Mouse (Mus musculus) midbrain, embryonic 15.5 days (tissue): ENCODE data around the gene Rmnd5a. TPM values are rescaled to one million over a fixed set of nuclear protein-coding genes. Genes with fewer than 3 reads are reported as not detected.

Experiments
- ATAC-seq: fragments of 200-750 bp; cut with Nextera tagmentation; replicated peaks from 2 replicates; pipeline ENCODE4 v1.8.0; 2017; ENCODE audit warnings: moderate TSS enrichment
- H3K27ac ChIP-seq: fragments of 300-500 bp; sonication (generic); 2 replicates; pipeline ENCODE4 v1.5.1; 2015; ENCODE audit warnings: mild to moderate bottlenecking, inconsistent platforms
- H3K27me3 ChIP-seq: fragments of 300-500 bp; sonication (generic); replicated peaks from 2 replicates; pipeline ENCODE4 v1.6.1; 2015; ENCODE audit warnings: inconsistent platforms
- H3K36me3 ChIP-seq: fragments of 300-500 bp; sonication (generic); replicated peaks from 2 replicates; pipeline ENCODE4 v1.6.1; 2015; ENCODE audit warnings: inconsistent platforms
- H3K4me1 ChIP-seq: fragments of 300-500 bp; sonication (generic); 2 replicates; pipeline ENCODE4 v1.6.1; 2015; ENCODE audit warnings: inconsistent platforms
- H3K4me2 ChIP-seq: fragments of 300-500 bp; sonication (generic); 2 replicates; pipeline ENCODE4 v1.6.1; 2015; ENCODE audit warnings: inconsistent platforms, mild to moderate bottlenecking, moderate library complexity
- H3K4me3 ChIP-seq: fragments of 300-500 bp; sonication (generic); 2 replicates; pipeline ENCODE4 v1.5.1; 2015; ENCODE audit warnings: mild to moderate bottlenecking, inconsistent platforms
- H3K9ac ChIP-seq: fragments of 300-500 bp; sonication (generic); 2 replicates; pipeline ENCODE4 v1.6.1; 2015; ENCODE audit warnings: mild to moderate bottlenecking, inconsistent platforms
- H3K9me3 ChIP-seq: fragments of 300-500 bp; sonication (generic); 2 replicates; pipeline ENCODE4 v1.6.1; 2016; ENCODE audit warnings: inconsistent platforms
- WGBS: fragments of 180-500 bp; shearing (Covaris S2); methylation state at CpG from one replicate; pipeline ENCODE4 v1.1.7; 2015; ENCODE audit warnings: mixed read lengths; 5-methylcytosine and 5-hydroxymethylcytosine counted together
- polyA plus RNA-seq: library from polyadenylated mRNA; unstranded; fragments of >200 nt; fragmentation: Nextera tagmentation; extraction: Ambion mirVana; gene quantifications from 2 replicates; pipeline ENCODE4 v1.2.1, GENCODE M21; 2015

Gene Rmnd5a
- polyA plus RNA-seq, 1 experiment from 2014 or later, result 9.3 TPM

DNA sequence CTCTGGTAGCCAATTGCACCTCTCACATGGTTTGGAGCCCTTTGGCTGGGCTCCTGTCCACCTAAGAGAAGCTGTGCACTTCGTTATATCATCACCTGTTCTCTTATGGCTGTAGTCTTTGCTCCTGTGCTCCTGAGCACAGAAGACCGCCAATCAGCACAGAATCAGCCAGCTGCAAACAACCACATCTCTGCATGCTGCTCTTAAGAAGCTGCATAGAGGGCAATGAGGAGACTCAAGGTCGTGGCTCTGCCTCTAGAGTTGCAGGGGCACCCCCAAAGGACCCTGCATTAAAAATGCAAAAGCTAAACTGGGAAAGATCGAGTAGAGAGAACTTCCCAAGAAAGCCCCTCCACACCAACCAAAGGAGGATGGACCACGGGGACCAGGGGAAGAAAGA lies 79.7 kb downstream of the Rmnd5a start:
- Histone ChIP-seq H3K9ac (no peak overlapping the region), H3K4me2 (no peak overlapping the region), H3K9me3 (no peaks in the 10 kb centered on the region), H3K4me1 (no peaks in the 10 kb centered on the region), H3K27me3 (no peaks in the 10 kb centered on the region), H3K4me3 (no peak overlapping the region), H3K36me3 (no peaks in the 10 kb centered on the region), H3K27ac (no peak overlapping the region)
- ATAC-seq, result no peak
- WGBS, result 62% methylated on average over 5 of the region's 5 CpGs

DNA sequence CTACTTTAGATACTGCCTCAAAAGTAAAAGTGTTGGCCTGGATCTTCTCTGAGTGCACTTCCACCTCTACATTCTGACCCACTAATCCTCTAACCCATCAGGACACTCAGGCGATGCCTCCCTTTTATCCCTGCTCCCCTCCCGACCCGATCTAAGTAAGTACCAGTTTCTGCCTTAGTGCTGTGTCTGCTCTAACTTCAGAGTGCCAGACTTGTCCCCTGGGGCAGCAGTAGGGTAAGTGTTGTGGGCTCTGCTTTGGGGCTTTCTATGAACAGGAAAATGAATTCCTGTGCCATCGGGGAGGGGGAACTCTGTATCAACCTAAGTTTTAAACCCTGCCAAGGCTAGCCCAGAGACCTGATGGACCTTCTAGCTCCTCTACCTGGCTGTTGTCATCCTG lies 80.2 kb downstream of the Rmnd5a start:
- 84% methylated on average over 4 of the region's 4 CpGs for whole genome bisulfite sequencing

DNA sequence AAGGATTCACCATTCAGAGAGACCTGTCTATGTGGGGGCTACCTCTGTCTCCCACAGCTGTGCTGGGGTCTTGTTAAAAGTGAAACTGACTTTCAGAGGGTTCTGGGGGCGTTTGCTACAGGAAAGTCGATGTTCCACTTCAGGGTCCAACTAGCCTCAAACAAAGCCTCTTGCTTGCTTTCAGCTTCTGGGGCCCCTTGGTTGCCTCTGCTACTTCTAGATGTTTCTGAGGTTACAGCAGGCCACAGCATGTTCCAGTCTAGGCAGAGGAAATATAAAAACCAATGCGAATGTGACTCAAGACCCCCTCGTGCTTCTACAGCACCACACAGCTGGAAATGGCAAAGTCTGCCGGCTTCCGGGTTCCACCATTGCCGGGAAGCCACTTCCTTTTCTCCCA lies 82.9 kb downstream of the Rmnd5a start:
- Histone ChIP-seq H3K36me3 (no peaks in the 10 kb centered on the region), H3K4me1 (no peaks in the 10 kb centered on the region), H3K27ac (no peak overlapping the region), H3K9me3 (no peaks in the 10 kb centered on the region), H3K27me3 (no peaks in the 10 kb centered on the region), H3K4me2 (no peak overlapping the region), H3K4me3 (no peak overlapping the region), H3K9ac (no peak overlapping the region)
- 93% methylated on average over 7 of the region's 7 CpGs for WGBS
- ATAC-seq, result no peak

More for the DNA sequence above, 80.2 kb downstream of the Rmnd5a start:
- Histone ChIP-seq H3K27me3 (no peaks in the 10 kb centered on the region), H3K4me2 (no peak overlapping the region), H3K9ac (no peak overlapping the region), H3K4me1 (no peaks in the 10 kb centered on the region), H3K27ac (no peak overlapping the region), H3K4me3 (no peak overlapping the region), H3K9me3 (no peaks in the 10 kb centered on the region), H3K36me3 (no peaks in the 10 kb centered on the region)
- ATAC-seq, result no peak

DNA sequence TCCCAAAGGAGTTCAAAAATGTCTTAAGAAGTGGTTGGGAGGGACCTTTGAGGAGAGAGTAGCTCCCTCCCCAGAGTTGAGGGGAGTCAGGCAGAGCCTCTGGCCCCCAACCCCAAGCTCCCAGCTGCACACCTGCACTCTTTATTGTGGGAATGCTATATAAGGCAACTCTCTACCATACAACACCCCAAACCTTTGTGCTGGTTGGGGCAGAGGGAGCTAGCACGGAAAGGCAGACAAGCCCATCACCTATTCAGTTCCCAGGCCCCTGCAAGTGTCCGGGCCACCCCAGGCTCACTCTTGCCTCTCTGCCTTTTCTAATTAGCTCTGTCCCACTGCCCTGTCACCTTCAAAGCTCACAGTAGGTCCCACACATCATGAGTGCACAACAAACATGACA lies 86.7 kb downstream of the Rmnd5a start:
- H3K9me3 ChIP-seq, result no peaks in the 10 kb centered on the region

DNA sequence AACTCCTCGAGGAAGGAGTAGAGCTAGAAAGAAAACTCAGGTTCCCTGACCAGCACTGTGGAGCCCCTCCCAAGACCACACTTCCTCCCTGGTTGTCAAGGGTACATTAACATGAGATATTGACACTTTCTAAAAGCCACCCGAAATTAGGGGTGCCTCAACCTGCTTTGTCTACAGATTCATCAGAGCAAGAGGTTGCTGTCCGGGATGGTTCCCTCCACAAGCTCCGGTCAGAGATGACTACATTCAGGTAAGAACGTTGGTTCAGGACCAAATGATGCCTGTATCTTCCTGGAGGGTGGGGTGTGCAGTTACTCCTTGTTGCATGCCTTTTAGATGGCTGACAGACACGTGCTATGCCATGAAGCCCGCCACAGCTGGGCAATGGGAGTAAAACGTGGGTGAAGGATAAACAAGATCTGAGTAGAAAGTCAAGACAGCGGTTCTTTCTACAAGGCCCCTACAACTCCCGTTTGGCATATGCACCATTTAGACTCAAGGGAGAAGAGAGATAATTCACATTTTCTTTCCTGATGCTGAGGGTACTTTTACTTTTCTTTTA lies 87.5 kb downstream of the Rmnd5a start:
- no peaks in the 10 kb centered on the region for H3K36me3 ChIP-seq
- no peaks in the 10 kb centered on the region for H3K4me1 ChIP-seq
- WGBS, result 84% methylated on average over 10 of the region's 10 CpGs
- H3K27ac ChIP-seq, result no peak overlapping the region
- H3K9me3 ChIP-seq, result no peaks in the 10 kb centered on the region
- H3K9ac ChIP-seq, result no peak overlapping the region
- no peak overlapping the region for H3K4me3 ChIP-seq
- no peak for ATAC-seq
- no peak overlapping the region for H3K4me2 ChIP-seq
- no peaks in the 10 kb centered on the region for H3K27me3 ChIP-seq

More for the DNA sequence above, 86.7 kb downstream of the Rmnd5a start:
- Histone ChIP-seq H3K36me3 (no peaks in the 10 kb centered on the region), H3K27me3 (no peaks in the 10 kb centered on the region), H3K4me2 (no peak overlapping the region), H3K4me3 (no peak overlapping the region), H3K4me1 (no peaks in the 10 kb centered on the region), H3K27ac (no peak overlapping the region), H3K9ac (no peak overlapping the region)
- 76% methylated on average over 2 of the region's 2 CpGs for WGBS
- ATAC-seq, result no peak

DNA sequence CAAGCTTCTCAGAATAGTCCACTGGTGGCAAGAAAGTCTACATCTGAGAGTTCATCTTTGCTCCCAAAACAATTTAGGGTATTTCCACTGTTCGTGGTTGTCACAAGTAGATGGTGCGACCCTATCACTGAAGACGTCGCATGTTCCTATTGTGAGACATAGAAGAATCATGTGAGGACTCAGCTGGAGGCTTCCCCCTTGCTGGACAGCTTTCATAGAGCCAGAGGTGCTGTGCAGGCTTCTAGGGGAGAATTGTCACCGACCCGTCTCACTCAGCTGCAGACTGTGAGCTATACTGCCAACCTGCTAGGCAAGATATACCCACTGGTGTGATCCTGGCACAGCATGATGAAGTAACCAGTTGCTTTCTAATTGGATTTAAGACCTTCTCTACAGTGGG lies 88.2 kb downstream of the Rmnd5a start:
- no peaks in the 10 kb centered on the region for H3K4me1 ChIP-seq
- WGBS, result 89% methylated on average over 6 of the region's 6 CpGs
- no peak overlapping the region for H3K27ac ChIP-seq

DNA sequence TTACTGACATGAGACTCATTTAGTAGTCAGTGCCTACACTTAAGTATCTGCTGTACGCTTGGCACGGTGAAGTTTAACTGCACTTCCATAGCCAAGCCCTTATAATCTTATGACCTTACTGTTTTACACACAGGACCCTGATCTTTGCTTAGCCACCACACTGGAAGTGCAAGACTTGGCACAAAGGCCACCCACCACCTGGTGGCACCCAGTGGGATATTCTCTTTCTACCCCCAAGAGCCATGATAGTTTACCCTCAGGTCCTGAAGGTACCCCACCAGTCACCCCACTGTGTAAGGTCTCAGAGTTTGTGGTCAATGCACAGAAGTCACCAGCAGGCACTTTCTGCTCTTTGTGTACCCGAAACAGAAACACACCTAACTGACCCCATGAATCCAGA lies 89.2 kb downstream of the Rmnd5a start:
- no peaks in the 10 kb centered on the region for H3K4me1 ChIP-seq
- no peak for ATAC-seq
- H3K4me2 ChIP-seq, result no peak overlapping the region
- no peak overlapping the region for H3K9ac ChIP-seq
- H3K9me3 ChIP-seq, result no peaks in the 10 kb centered on the region
- H3K27me3 ChIP-seq, result no peaks in the 10 kb centered on the region
- no peak overlapping the region for H3K27ac ChIP-seq
- H3K4me3 ChIP-seq, result no peak overlapping the region
- 94% methylated on average over 3 of the region's 3 CpGs for WGBS
- no peaks in the 10 kb centered on the region for H3K36me3 ChIP-seq

More for the DNA sequence above, 88.2 kb downstream of the Rmnd5a start:
- Histone ChIP-seq H3K4me2 (no peak overlapping the region), H3K36me3 (no peaks in the 10 kb centered on the region), H3K27me3 (no peaks in the 10 kb centered on the region), H3K4me3 (no peak overlapping the region), H3K9ac (no peak overlapping the region), H3K9me3 (no peaks in the 10 kb centered on the region)
- ATAC-seq, result no peak

DNA sequence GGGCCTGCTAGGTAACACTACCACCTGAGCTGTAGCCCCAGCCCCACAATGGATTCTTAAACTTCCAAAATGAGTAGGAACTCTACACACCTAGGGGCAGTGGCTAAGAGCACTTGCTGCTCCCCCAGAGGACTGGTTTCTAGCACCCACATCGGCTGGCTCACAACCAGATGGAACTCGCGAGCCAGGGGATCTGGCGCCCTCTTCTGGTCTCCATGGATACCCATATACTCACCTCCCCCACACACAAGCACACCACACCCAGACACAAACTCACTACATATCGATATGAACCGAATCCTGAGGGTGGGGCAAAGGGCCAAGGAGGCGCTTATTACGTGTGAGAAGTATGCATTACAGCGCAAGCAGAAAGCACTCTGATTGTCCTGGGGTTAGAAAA lies 92.4 kb downstream of the Rmnd5a start:
- H3K4me2 ChIP-seq, result no peak overlapping the region
- ATAC-seq, result no peak
- H3K27ac ChIP-seq, result no peak overlapping the region
- H3K4me3 ChIP-seq, result no peak overlapping the region
- no peaks in the 10 kb centered on the region for H3K9me3 ChIP-seq
- 97% methylated on average over 9 of the region's 9 CpGs for WGBS
- no peaks in the 10 kb centered on the region for H3K36me3 ChIP-seq
- no peak overlapping the region for H3K9ac ChIP-seq
- H3K27me3 ChIP-seq, result no peaks in the 10 kb centered on the region
- no peaks in the 10 kb centered on the region for H3K4me1 ChIP-seq

DNA sequence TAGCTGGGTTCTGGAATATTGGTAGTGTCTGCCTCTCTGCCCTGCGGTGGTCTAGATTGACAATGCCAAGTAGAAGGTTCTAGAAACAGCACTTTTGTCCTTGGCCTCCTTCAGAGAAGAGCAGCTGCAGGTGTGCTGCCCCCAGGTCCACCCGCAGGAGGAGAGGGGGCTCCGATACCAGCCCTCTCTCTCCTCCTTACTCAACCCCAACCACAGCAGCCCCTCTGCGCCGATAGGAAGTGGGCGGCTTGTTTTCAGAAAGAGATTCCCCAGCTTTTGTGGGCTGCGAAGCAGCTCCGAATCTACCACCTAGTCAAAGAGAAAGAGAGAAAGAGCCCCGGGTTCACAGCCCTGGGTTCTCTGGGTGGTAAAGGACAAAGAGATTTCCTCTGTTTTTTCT lies 99.3 kb downstream of the Rmnd5a start:
- H3K4me3 ChIP-seq, result no peak overlapping the region
- no peaks in the 10 kb centered on the region for H3K36me3 ChIP-seq
- H3K27ac ChIP-seq, result no peak overlapping the region
- no peak overlapping the region for H3K4me2 ChIP-seq
- H3K27me3 ChIP-seq, result no peaks in the 10 kb centered on the region
- no peak overlapping the region for H3K9ac ChIP-seq
- no peak for ATAC-seq
- WGBS, result 89% methylated on average over 9 of the region's 9 CpGs
- no peaks in the 10 kb centered on the region for H3K9me3 ChIP-seq
- no peaks in the 10 kb centered on the region for H3K4me1 ChIP-seq

DNA sequence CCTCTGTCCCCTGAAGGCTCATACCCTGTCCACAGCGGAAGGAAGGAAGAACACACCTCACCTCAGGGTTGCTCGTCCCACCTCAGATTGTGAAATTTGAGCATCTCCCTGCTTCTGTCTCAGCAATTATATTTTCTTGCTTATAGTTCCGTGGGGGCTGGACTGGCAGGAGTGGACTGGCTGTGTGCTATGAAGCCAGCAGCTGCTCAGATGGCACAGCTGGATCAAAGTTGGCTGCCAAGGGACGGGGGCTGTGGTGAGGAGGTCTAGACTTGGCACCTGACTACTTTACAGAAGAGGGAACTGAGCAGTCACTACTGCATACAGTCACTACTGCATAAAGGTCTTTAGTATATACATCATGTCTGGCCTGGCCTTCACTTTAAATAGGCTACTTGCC lies 101.1 kb downstream of the Rmnd5a start:
- Histone ChIP-seq H3K4me3 (no peak overlapping the region), H3K4me2 (no peak overlapping the region), H3K9ac (no peak overlapping the region), H3K27me3 (no peaks in the 10 kb centered on the region), H3K9me3 (no peaks in the 10 kb centered on the region), H3K27ac (no peak overlapping the region), H3K36me3 (no peaks in the 10 kb centered on the region), H3K4me1 (no peaks in the 10 kb centered on the region)
- 76% methylated on average over 4 of the region's 4 CpGs for WGBS
- no peak for ATAC-seq

DNA sequence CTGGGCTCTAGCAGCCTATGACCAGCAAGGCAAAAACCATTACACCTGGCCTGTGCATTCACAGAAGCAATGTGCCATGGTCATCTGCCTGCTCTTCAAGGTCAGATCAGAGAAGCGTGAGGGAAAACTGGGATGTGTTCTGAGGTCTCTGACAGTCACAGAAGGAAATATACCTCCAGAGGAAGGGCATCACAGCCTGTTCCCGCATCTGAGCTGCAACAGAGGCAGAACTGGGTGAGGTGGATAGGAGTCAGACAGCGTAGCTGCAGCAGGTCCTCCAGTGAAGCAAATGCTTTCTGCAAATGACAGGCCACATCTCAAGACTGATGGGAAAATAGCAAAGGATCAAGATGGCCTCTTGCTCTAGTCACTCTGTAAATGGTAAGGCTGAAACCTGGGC lies 101.5 kb downstream of the Rmnd5a start:
- no peak overlapping the region for H3K27ac ChIP-seq
- H3K9ac ChIP-seq, result no peak overlapping the region
- no peaks in the 10 kb centered on the region for H3K36me3 ChIP-seq
- ATAC-seq, result no peak
- no peaks in the 10 kb centered on the region for H3K4me1 ChIP-seq
- H3K27me3 ChIP-seq, result no peaks in the 10 kb centered on the region
- no peak overlapping the region for H3K4me3 ChIP-seq
- no peak overlapping the region for H3K4me2 ChIP-seq
- WGBS, result 89% methylated on average over 3 of the region's 3 CpGs
- H3K9me3 ChIP-seq, result no peaks in the 10 kb centered on the region
